Mouse (Mus musculus): Measurements from ENCODE around the gene Spag8. TPM values are rescaled to one million over a fixed set of nuclear protein-coding genes. Genes with fewer than 3 reads are reported as not detected.

The Spag8 gene
- total RNA-seq, 2 experiments from 2014 or later, result 0.26 TPM; not detected in 1

DNA sequence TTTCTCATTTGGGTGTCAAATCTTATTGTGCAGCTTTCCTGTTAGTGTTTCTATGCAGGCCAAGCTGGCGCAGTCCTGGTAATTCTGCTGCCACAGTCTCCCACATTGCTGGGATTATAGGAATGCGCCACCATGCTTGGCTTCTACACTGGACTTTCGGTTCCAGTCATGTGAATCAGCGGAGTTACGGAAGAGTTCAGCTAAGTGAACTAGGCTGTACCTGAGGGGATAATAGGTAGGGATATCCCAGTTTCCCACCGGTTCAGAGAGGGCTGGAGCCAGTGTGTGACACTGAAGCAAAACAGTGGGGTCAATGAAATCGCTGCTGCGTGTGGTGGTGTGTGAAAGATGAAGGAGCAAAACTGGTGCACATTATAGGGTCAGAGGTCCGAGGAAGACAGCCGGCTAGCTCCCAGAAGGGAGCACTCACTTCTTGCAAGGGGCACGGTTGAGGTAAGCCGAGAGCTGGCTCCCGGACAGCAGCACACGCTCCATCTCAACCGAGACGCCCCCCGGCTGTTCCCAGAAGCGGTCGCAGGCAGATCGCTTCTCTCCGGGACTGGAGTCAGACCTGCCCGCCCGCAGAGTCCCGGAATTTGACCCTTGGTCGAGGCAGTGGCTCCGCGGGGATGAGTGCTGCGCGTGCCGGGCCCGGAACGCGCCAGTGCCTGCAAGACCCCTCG is 2.4 kb upstream of the Spag8 start:
- DNase-seq (ENCODE audit: low spot score in 2 of 2), result no peak

DNA sequence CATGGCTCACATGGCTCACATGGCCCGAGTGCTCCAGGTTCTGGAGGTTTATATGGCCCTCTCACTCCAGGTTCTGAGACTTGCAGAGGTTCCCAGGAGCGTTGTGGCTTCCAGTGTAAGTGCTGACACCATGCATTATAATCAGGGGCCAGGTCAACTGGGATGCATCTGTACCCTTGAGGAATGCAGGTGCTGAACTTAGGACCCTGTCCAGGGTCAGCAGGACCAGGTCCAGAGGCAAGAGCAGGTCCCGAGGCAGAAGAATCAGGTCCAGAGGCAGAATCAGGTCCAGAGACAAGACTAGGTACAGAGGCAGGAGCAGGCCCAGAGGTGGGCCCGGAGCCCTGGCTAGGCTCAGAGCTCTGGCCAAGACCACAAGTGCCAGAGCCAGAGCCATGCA is 668 bp downstream of the Spag8 start:
- no peak for DNase-seq (ENCODE audit: low spot score in 2 of 2)

DNA sequence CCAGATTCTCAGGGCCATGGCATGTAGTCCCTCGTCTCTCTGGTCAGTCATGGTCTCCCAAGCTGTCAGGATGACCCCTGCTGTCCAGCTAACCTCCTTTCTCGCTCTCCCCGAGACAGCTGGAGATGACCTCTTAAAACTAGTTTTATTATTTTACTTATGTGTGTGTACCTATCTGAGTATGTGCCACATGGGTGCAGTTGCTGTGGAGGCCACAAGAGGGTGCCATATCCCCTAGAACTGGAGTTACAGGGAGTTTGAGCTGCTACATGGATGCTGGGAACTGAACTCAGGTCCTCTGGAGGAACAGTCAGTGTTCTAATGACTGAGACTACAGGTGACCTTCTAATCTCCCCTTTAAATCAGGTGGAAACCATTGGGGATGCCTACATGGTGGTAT is 3.6 kb downstream of the Spag8 start:
- DNase-seq (ENCODE audit: low spot score in 2 of 2), result no peak

DNA sequence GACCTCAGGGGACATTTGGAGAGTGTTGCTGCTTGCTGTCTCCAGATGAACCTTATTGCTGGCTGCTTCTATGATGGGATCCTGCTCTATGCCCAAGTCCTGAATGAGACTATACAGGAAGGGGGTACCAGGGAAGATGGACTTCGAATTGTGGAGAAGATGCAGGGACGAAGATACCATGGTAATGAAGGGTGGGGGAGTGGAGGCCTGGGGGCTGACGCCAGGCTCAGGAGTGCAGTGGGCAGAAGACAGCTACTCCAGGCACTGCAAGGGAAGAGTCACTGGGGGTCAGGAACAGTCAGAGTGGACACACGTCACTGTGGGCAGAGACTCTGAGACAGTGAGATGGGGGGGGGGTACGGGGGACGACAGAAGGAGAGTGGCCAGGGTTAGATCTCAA is 12.9 kb downstream of the Spag8 start:
- DNase-seq (ENCODE audit: low spot score in 2 of 2), result no peak

DNA sequence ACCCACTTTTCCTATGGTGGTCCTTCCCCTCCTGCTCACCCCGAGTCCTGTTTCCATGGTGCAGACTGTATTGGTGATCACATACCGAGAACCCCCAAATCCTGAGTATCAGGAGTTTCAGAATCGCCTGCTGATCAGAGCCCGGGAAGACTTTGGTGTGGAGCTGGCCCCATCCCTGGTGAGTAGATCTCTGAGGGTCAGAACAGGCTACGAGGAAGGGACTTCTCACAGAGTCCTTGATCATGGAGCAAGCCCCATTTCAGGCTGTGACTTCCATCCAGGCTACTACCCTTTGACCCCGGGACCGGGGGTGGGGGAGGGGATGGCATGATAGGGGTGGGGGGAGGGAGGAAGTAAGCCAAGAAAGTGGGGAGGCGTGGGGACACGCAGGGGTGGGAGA is 13.3 kb downstream of the Spag8 start:
- no peak for DNase-seq (ENCODE audit: low spot score in 2 of 2)

DNA sequence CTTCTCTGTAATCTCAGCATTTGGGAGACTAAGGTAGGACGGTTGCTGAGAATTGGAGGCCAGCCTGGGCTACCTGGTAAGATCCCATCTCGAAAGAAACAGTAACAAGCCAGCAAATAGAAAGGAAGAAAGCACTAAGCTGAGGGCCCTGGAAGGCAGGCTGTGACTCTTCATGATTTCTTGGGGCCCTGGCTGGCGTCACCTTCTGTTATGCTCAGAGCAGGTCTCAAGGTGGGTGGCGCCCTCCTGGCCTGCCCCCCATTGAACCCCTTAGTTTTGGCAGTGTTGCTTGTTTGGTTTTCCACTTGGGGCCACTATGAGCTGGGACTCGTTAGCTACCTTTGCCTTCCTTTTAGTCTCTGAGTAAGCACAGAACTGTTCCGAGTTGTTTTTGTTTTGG is 16.6 kb downstream of the Spag8 start:
- DNase-seq (ENCODE audit: low spot score in 2 of 2), result no peak

DNA sequence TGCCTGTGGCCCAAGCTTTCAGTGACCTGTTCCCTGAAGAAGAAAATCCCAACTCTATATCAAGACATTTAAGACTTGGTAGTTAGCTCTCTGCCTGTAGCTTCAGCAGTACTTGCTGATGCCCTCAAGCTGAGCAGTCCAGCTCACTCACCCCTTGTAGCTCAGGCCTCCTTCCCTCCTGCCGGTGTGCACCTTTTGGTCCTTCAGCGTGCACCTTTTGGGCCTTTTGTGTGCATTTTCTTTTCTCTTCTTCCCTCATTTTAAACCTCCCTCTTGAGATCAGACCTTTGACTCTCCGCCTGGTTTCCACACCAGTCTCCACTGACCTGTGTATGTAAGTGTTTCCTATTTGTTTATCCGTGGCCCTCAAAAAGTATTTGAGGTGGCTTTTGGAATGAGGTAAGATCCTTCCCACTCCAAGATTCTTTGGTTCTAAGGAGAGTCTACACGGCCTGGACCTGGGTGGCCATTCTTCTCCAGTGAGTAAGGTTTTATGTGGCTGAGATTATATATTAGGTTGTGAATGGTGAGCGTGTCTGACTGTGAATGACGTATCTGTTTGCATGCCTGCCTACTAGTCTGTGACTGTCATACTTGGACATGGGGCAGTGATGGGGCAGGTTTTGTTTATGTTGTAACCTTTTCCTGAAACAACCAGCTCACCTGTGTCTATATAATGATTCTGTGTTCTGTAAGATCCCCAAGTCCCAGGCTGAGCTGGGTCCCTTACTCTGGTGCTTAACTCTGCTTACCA is 18.6 kb downstream of the Spag8 start:
- DNase-seq (ENCODE audit: low spot score in 2 of 2), result no peak

DNA sequence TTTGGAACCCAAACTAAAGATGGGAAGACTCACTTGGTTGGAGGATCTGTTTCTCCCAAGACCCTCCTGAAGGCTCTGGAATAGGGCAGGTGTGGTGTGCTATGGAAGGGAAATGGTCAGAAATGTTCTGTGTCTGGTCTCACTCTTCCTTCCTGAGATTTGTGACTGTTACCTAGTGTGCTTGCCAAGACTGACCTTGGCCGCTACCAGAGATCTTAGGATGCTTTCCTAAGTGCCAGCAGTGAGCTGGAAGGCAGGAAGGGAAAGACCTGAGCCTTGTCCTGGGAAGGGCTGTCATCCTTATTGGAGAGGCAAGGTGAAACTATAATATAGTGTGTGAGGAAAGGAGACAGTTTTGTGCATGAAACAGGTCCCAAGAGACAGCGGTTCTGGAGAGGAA is 19.7 kb downstream of the Spag8 start:
- no peak for DNase-seq (ENCODE audit: low spot score in 2 of 2)

DNA sequence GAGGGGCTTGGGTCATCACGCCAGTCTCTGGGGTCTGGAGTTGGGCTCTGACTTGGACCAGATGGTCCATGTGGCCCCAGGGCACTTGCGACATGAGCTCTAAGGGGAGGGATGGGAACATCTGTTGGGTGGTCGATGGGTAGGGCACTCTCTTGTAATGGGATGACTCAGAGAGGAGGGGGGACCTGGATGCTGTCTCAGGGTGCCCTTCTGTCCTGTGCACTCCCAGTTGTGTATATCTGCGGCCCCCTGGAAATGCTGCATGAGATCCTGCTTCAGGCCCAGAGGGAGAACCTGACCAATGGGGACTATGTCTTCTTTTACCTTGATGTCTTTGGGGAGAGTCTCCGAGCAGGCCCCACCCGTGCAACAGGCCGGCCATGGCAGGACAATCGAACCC is 20.1 kb downstream of the Spag8 start:
- no peak for DNase-seq (ENCODE audit: low spot score in 2 of 2)

DNA sequence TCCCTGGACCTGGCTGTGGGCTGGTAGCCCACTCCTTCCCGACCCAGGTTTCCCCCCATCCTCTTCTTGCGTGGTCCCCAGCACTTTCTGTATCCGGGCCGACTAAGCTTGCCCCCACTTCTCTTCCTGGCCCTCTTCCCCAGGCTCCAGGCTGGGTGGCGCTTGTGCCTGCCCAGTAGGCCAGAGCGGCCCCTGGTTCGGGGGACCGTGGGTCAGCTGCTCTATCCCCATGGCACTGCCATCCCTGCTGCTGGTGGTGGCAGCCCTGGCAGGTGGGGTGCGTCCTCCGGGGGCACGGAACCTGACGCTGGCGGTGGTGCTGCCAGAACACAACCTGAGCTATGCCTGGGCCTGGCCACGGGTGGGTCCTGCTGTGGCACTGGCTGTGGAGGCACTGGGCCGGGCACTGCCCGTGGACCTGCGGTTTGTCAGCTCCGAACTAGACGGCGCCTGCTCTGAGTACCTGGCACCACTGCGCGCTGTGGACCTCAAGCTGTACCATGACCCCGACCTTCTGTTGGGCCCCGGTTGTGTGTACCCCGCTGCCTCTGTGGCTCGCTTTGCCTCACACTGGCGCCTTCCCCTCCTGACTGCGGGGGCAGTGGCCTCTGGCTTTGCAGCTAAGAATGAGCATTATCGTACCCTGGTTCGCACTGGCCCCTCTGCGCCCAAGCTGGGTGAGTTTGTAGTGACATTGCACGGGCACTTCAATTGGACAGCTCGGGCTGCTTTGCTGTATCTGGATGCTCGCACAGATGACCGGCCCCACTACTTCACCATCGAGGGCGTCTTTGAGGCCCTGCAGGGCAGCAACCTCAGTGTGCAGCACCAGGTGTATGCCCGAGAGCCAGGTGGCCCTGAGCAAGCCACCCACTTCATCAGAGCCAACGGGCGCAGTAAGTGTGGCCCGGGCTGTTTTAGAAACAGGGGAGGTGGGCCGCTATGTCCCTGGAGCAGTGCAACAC is 21.2 kb downstream of the Spag8 start:
- DNase-seq (ENCODE audit: low spot score in 2 of 2), result no peak

DNA sequence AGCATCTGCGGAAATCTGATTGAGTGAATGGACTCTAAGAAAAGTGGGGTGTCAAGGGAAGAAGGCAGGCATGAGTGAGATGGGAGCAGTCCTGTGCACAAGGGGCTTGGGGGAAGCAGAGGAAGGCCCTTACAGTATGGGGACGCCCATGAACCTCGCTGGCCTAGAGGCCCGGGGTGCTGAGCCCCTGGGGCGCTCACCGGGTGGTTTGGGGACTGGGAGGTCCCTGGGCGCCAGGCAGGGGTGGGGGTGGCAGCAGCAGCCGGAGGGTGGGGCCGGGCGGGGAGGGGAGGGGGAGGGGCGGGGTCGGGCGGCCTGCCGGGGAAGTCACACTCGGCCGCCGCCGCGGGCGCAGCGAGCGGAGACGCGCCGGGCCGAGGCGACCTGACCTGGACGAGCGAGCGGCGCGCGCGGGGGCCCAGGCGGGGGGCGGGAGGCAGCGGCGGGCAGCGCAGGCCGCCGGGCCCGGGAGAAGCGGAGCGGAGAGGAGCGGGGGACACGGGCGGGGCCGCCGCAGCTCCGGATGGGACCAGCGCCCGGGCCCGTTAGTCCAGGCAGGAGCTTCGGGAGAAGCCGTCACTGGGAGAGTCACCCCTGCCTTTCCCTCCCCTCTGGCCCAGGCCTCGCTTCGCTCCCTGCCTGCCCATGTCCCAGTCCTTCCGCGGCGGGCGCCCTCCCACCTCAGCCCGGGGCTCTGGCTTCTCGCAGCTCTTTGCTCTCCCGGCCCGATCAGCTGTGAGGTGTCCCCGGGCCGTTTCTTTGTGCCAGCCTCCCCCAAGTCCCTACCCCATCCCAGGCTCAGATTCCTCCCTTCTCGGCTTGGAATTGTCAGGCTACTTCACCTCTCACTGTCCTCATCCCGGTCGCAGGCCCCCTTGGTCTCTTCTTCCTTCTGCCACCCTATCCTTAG is 22.1 kb downstream of the Spag8 start, which contains the start of gene Npr2:
Gene Npr2 (plus strand): TSS at position 890 of the 910 bp plus-strand sequence.
- peak; percentile 49 to 65 for DNase-seq (ENCODE audit: low spot score in 2 of 2)

DNA sequence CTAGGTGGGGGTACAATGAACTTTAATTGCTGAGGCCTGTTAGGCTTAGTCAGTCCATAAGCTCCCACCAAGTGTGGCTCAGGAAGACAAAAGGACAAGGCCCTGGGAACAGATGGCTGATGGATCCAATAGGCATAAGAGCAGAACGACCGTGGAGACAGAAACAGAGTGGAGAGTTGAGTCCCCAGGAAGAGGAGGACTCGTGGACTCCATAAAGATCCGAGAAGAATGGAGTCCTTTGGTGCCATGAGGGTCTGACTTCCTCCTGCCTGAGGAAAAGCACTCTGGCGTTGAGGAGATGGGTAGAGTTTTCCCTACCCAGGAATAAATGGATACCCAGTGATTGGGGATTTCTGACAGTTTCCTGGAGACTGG is 22.7 kb downstream of the Spag8 start:
- DNase-seq (ENCODE audit: low spot score in 2 of 2), result no peak

DNA sequence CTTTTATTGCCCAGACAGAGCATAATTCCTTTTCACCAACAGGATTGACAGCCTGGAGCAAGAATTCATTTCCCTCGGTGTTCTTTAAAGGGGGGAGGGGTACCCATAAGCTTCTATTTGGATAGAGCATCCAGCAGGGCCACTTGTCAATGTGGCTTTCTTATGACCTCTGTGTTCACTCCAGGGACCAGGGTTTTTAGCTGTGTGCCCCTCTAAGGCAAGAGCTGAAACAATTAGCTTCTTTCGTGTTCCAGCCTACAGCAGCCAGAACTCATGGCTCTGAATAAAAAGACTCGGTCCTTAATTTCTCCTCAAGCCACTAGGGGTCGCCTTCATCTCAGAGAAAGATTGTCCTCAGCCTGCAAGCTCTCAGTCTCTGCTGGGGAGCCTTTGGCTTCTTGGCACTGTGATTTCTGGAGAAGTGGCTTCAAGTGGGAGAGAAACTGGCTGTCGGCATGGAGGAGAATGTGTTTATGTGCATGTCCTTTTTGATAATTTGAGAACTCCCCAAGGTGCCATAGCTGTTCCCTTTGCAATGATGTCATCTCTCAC is 23.3 kb downstream of the Spag8 start:
- DNase-seq (ENCODE audit: low spot score in 2 of 2), result peak; percentile 45 to 73

DNA sequence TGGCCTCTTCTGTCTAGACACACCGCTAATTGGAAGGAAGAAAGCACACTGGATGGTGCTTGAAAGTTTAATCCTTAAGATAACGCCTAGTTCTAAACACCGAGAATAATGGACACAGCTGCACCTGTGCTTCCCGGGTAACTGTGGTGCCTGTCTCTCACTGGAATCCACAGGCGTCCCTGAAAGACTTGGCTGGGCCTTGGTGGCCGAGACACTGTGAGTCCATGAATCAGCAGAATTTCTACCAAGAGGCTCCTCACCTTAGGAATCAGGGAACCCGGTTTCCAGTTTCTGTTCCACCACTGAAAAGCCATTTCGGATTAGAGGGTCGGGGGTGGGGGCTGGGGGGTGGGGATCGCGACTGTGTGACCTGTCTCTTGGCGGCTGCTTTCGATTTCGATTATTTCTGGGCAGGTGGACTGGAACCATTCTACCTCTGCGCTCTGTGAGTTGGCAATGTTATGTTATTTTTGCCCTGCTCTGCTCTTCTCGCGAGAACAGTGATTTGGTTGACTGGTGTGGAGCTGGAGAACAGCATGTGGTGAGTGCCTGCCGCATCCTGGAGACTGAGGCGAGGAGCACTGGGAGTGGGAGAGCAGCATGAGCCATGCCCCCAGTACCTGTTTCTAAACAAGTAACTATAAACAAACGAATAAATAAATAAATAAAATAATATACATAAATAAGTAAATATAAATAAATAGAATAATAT is 24.1 kb downstream of the Spag8 start:
- no peak for DNase-seq (ENCODE audit: low spot score in 2 of 2)

DNA sequence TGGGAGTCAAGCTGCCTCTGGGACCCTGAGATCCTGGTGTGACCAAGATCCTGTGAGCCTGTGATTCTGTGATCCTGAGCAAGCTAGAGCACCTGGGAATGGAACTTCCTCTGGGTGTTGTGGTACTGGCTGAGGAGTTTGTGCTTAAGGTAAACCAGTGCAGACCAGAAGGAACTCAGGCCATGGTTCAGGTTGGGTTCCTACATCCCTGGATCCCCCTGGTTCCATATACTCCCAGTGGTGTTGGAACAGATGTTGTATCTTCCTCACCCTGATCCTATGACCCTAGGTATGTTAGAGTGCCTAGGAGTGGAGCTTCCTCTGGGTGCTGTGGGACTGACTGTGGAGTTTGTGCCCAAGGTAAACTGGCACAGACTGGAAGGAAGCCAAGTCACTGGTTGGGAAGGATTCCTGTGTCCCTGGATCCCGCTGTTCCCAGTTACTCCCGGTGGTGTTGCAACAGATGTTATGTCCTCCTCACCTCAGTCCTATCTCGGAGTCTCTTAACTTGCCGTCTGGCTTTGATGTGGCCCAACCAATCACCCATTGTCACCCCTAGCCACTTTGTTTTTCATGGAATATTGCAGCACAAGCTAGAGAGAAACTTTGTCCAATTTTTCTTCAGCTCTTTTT is 33.1 kb downstream of the Spag8 start:
- no peak for DNase-seq (ENCODE audit: low spot score in 2 of 2)

DNA sequence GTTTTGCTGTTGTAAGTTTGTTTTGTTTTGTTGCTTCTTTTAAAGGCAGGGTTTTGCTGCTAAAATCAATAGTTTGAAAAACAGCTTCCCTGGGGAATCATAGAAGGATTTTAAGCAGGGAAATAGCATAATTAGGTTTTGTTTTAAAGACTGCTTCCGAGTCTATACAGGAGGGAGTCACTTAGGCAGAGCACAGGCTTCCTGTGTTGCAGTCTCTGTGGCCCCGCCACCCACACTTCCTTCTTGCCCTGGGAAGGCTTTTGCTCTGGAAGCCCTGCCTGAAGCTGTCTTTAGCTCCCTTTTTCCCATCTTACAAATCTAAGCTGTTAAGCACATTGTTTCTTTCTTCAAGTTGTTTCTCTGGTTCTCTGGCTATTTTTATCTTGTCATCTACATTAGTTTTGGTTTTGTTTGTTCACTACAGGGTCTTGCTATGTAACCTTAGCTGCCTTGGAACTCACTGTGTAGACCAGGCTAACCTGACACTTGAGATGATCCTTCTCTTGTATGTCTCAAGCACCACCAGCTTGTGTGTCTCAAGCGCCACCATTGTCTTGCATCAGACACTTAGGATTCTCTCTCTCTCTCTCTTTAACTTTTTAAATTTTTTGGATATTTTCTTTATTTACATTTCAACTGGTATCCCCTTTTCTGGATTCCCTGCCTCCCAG is 40.2 kb downstream of the Spag8 start:
- DNase-seq (ENCODE audit: low spot score in 2 of 2), result no peak

DNA sequence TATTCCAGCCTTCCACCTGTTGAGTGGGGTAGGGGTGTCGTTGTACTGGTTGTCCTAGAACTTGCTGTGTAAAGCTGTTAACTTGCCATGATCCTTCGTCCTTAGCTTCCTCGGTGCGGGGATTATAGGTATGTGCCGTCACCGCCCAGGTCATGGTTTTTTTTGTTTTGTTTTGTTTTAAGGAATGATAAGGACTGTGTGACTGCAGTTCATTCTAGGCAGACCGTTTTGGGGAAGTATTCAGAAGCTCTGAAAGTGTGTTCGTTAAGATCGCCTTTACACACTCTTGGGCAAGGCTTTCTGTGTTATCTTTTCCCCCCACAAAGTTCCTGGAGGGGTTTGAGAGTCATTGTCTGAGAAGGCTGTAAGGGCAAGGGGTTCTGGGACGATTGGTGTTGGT is 40.9 kb downstream of the Spag8 start:
- DNase-seq (ENCODE audit: low spot score in 2 of 2), result no peak
